Mouse (Mus musculus): ENCODE data around the gene Ccdc43.

- TF ChIP-seq CTCF (IDR thresholded peaks at IDR 0.05) (no peak), EP300 (IDR thresholded peaks at IDR 0.05) (no peak)
These were observed at the start of gene Ccdc43 for GRCm38 (mm10) chr11:102697338-102698017.
